Mouse (Mus musculus): ENCODE results near the gene Saxo2. TPM values are rescaled to one million over a fixed set of nuclear protein-coding genes. Genes with fewer than 3 reads are reported as not detected.

Saxo2 gene
- not detected in 2 replicates for total RNA-seq (2015; ENCODE audit: low replicate concordance)
- not detected in 2 replicates for total RNA-seq (2017; ENCODE audit: low replicate concordance)

DNA sequence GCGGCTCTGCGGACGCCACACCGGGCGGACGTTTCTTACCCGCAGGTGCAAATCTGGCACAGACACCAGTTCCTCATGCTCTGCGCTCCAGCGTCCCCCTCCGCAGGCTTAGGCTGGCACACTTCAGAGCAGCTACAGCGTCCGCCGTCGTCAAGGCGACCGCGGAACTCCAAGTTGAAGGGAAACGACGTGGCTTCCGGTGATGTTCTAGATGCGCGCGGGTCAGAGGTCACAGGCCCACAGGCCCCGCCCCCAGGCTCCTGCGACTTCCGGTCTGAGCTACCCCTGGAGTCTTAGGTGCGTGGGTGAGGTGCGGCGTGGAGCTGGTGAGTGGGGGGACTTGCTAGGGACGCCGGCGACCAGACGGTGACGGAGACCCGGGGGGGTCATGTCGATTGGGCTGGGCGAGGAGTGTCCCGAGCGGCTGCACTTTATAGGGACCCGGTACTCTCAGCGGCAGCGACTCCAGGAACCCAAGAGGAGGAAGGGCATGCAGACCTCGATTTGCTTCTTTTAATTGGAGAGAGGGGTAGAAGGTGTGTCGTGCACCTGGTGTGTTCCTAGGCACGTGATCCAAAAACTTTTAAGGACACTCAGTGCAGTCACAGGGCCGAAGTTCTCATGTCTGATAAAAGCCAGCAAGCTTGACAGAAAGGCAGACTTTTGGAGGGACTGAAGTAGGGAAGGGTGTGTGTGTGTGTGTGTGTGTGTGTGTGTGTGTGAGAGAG, at the start of gene Saxo2, which contains the start of gene Efl1:
TSS of gene Saxo2 (minus strand) at position 176 of the 728 bp plus-strand sequence.
TSS of gene Efl1 (plus strand) at position 262 of the 728 bp plus-strand sequence.
- ATAC-seq (replicated peaks; ENCODE audit: low FRiP score, poor library complexity, severe bottlenecking) = peak; percentile 99

DNA sequence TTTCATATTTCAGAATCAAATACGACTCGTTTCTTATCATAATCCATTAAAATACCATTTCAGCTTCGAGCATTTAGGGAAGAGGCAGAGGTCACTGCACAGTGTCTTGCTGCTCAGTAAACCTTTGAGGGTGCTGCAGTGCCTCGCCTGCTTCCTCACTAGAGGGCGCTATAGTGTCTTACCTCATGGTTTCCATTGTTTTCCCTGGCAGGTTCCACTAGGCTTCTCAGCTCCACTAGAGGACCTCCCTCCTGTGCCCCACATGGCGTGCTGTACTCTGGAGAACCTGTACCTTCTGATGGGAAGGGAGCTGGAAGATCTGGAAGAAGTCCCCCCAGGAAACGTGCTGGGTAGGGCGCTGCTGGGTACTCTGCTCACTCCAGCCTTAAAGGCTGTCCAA, 49.3 kb upstream of the Saxo2 start:
- no peak for ATAC-seq (replicated peaks; ENCODE audit: low FRiP score, poor library complexity, severe bottlenecking)

DNA sequence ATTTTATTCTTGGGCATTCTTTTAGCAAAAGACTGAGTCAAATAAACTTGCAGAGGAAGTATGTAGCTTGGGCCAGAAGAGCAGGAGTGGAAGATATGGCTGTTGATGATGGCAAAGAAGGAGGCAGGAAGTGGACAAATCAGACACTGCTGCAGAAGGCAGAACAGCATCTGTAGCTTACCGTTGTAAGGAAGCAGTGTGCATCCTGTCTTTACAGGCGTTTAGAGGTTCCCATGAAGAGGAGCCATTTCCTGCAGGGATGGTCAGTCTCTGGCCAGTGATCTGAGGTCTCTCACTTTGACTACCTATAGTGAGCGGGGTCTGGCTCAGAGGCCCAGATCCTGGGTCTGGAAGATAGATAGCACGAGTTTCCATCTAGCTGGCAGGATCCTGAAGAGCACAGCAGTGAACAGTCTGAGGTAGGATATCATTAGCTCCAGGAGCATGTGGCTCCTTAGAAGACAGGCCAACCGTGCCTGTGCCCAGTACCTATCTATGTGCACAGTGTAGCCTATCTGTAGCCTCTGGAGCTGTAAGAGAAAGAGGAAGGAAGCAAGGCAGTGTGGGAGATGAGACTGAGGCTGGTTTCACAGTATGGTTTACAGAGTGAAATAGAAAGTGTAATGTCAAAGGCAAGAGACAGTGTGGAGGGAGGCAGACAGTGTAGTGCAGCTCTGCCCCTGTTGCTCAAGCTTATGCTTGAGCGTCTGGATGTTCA, 42.9 kb upstream of the Saxo2 start:
- no peak for ATAC-seq (replicated peaks; ENCODE audit: low FRiP score, poor library complexity, severe bottlenecking)

DNA sequence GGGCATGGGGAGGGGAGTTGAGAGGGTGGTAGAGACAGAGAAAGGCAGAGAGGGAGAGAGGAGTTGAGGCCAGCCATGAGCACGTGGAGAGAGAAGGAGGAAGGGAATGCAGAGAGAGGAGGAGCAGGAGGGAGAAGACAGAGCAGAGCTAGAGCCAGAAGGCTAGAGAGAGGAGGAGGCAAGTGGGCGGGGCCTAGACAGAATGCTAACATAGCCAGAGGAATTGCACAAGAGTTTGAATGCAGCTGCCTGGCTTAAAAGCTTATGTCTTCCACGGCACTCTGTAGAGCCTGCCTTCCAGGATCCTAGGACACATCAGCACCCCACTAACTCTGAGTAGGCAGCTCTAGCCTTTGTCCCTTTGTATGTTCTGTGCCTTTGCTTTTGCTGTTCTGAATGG, 40.4 kb upstream of the Saxo2 start:
- no peak for ATAC-seq (replicated peaks; ENCODE audit: low FRiP score, poor library complexity, severe bottlenecking)

DNA sequence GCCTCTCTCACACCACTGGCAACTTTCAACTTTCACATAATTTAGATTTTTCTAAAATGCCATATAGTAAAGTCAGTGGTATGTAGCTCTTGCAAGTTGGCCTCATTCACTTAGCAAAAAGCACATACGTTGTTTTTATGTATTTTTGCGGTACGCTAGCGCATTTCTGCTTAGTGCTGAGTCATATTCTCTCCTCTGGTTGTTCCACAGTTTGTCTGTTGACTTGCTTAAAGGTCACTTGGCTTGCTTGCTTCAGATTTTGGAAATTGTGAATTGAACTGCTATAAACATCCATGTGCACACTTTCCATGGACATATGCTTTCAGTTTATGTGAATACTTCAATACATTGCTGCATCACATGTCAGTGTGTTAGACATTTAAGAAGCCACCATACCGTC, 31.6 kb upstream of the Saxo2 start:
- no peak for ATAC-seq (replicated peaks; ENCODE audit: low FRiP score, poor library complexity, severe bottlenecking)

DNA sequence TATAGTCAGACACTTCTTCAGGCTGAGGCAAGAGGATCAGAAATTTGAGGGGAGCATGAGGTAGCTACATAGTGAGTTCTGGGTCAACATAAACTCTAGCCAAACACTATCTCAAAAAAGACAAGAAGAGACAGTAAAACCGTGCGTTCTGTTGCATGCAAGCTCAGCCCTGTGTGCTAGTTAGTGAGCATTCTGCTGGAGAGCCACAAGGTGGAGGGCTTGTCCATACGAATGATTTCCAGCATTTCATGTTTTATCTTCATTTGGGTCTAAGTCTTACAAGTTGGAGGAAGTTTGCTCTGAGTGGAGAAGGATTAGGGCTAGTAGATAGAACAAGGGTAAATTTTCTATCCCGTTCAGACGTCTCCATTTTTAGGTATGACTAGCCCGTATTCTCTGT, 28.5 kb upstream of the Saxo2 start:
- no peak for ATAC-seq (replicated peaks; ENCODE audit: low FRiP score, poor library complexity, severe bottlenecking)

DNA sequence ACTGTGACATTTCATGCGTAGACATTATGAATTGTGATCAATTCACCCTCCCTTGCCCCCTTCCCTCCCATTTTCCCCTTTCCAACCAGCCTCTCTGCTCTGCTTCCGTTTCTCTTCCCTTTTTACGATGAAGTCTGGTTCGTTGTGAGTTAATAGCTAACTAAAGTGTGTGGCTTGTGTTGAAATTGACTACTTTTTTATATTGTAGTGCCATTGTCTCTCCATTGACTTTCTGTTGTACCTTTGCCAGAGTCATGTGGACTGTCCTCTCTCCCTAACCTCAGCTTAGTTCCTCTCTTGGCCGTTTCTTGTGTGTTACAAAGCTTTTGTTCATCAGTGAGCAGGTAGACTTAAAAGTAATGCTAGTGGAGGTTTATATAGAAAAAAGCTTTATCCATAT, 27.7 kb upstream of the Saxo2 start:
- no peak for ATAC-seq (replicated peaks; ENCODE audit: low FRiP score, poor library complexity, severe bottlenecking)

DNA sequence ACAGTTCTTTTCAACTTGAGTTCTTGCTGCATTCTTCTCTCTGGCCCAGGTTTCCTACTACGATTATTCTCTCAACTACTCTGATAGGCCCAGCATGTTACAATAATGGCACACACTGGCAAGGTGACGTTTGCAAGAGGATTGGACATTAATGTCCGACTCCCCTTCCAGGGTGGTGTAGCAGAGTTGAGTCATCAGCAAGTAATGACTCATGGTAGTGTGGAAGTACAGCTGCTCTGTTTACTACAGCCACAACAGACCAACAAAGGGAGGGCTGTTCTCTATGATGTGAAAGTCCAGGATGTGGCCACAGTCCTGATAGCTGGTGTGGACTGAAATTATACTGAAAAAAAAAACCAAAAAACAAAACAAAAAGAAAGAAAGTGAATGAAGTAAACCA, 16.3 kb upstream of the Saxo2 start:
- no peak for ATAC-seq (replicated peaks; ENCODE audit: low FRiP score, poor library complexity, severe bottlenecking)

DNA sequence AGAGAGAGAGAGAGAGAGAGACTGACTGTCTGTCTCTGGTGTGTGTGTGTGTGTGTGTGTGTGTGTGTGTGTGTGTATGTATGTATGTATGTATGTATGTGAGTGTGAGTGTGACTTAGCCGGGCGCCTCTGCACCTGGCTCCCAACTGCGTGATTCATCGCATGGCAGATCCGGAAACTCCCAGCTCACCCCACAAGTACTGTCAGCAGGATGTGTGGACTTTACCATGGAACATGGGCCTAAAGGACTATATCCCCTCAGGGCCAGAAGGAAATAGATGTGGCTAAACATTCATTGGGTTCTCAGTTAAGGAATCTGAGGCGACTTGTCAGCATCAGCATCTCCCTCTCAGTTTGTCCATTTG, 735 bp upstream of the Saxo2 start:
- ATAC-seq (replicated peaks; ENCODE audit: low FRiP score, poor library complexity, severe bottlenecking) = no peak

DNA sequence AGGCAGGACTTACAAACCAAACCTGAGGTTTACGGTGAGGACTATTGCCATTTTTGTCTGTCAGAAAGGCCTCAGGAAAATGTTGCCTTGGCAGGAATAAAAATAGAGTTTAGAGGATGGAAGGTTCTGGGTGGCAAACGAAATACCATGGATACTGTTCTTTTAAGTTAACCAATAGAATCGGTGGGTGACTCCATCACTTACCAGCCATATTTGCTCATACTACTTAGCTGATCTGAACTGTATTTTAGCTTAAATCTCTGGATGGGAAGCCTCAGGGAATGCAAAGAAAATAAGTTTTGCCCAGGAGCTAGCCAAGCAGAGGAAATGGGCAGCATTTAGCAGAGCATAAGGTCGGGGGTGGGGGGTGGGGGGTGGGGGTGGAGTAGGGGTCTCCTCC, 419 bp downstream of the Saxo2 start:
- ATAC-seq (replicated peaks; ENCODE audit: low FRiP score, poor library complexity, severe bottlenecking) = no peak

DNA sequence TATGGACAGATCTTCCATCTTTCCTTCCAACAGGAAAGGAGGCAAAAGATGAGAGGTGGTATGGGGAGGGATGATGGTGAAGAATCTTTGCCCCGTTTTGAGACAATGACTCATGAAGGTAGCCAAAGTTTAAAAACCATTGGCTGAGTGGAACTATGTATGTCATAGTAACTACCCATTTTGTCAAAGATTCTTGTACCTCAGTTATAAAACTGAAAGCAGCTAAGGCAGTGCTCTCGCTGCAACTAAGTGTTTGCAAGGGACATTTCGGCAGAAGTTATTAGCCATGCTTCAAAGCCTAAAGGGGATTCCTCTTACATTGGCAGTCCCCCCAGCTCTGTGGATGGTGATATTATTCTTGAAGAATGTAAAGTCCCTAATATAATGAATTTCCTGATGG, 1.1 kb downstream of the Saxo2 start:
- no peak for ATAC-seq (replicated peaks; ENCODE audit: low FRiP score, poor library complexity, severe bottlenecking)

DNA sequence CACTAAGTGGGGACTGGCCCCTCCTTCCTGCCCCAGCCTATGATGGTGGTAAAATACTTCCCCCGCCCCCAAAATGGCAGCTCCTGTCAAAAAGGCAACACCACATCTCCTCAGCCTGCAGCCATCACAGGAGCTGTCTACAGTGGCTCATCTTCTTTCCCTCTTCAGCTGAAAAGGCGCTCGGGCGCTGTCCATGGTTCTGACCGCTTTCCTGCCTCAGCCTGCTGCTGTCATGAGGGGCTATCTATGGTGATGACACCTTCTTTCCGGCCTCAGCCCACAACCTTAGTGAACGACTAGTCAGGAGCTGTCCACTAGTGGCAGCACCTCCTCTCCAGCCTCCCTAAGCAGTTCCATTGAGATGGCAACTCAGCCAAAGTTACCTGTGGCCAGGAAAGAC, 23.0 kb downstream of the Saxo2 start:
- ATAC-seq (replicated peaks; ENCODE audit: low FRiP score, poor library complexity, severe bottlenecking) = no peak

DNA sequence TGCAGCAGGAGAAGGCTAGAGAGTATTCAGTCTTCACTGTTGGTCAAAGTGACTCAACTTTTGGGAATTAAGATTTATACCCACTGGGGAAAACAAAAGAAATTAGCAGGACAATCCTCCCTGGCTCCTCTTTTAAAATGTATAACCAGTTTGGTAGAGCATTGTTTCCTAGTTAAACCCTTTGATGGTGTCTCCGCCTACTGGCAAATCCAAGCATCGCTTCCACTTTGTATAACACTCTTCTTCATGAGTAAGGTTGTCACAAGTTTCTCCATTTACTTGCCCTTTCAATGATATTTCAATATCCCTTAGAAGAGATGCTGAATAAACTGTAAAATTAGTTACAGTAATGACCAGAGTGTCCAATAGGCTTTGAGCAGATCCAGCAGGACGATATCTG, 38.7 kb downstream of the Saxo2 start:
- no peak for ATAC-seq (replicated peaks; ENCODE audit: low FRiP score, poor library complexity, severe bottlenecking)

DNA sequence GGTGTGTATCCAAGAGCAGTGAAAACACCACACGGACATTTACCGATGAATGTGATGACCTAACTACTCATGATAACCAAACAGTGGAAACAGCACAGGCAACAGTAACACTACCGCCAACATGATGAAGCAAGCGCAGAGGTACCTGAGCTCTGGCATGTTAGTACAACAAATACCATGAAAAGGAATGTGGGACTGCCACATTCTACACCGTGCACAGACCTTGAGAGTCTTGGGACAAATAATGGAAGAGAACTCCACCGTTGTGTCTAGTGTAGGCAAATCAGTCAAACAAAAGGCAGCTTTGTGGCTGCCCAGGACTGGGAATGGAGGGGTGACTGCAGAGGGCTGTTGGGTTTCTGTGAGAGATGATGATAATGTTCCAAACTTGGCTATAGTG, 42.9 kb downstream of the Saxo2 start:
- ATAC-seq (replicated peaks; ENCODE audit: low FRiP score, poor library complexity, severe bottlenecking) = no peak

DNA sequence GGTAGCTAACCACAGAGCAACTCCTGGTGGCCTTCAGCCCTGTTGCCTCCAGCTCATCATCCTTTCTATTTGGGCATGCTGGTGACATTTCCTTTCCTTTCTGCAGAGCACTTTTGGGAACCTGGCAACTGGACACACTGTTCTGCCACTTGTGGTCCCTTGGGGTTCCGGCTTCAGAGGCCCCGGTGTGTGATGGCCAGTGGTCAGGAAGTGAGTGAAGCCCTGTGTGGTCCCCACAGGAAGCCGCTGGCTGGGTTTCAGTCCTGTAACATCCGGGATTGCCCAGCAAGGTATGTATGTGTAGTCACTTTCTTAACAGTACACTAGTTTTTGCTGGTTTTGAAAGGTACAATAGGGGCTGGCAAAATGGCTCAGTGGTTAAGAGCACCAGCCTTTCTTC, 46.3 kb downstream of the Saxo2 start:
- no peak for ATAC-seq (replicated peaks; ENCODE audit: low FRiP score, poor library complexity, severe bottlenecking)

DNA sequence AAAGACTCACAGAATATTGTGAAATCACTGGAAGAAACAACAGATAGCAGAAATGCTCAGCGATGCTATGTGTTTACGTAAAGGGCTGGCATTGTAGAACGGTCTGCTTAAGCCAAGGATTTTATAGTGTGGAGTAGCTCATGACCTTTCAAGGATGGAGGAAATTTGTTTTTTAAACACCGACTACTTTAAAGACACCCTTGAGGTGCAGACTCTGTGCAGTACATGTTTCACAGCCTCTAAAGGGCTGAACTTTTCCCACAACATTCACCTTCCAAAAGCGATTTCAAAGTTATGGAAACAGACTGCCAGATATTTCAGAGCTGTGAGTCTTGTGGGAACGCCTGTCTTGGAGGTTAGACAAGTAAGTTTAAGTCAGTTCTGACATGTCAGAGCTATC, 57.4 kb downstream of the Saxo2 start:
- no peak for ATAC-seq (replicated peaks; ENCODE audit: low FRiP score, poor library complexity, severe bottlenecking)

Other genes with a start within 250 kb of the Saxo2 start
- gene Efl1, start 86 bp upstream of the Saxo2 start, total RNA-seq (2015; ENCODE audit: low replicate concordance) = 4.2 and 10.8 TPM in 2 replicates
- gene Efl1, start 86 bp upstream of the Saxo2 start, total RNA-seq (2017; ENCODE audit: low replicate concordance) = 3.4 and 4.4 TPM in 2 replicates
- gene Mex3b, start 218.8 kb upstream of the Saxo2 start, total RNA-seq (2015; ENCODE audit: low replicate concordance) = 0.72 and 0.84 TPM in 2 replicates
- 0.39 and 3.3 TPM in 2 replicates for gene Mex3b, start 218.8 kb upstream of the Saxo2 start, total RNA-seq (2017; ENCODE audit: low replicate concordance)

Measured in erythroid progenitor cell, adult 5-6 weeks (primary cell).